Mouse (Mus musculus): ENCODE measurements around the gene Ctc1. TPM values are rescaled to one million over a fixed set of nuclear protein-coding genes. Genes with fewer than 3 reads are reported as not detected.

The Ctc1 gene
- polyA plus RNA-seq, 1 experiment from 2014 or later: 63.2 TPM

GRCm38 (mm10) chr11:69085608-69086007 lies 69.9 kb downstream of the Ctc1 start:
- Histone ChIP-seq H3K4me3 (ENCODE audit: low read depth, low read length) (no peak overlapping the region), H3K27ac (replicated peaks; ENCODE audit: low read depth, low read length) (no peak overlapping the region), H3K9ac (replicated peaks; ENCODE audit: low read length) (no peak overlapping the region), H3K27me3 (ENCODE audit: control insufficient read depth, insufficient read depth, low read length) (no peaks in the 10 kb centered on the region), H3K36me3 (replicated peaks; ENCODE audit: control insufficient read depth, insufficient read depth, low read depth, low read length) (no peaks in the 10 kb centered on the region), H3K9me3 (replicated peaks; ENCODE audit: control insufficient read depth, low read length) (no peaks in the 10 kb centered on the region), H3K4me2 (ENCODE audit: low read depth, low read length) (no peak overlapping the region), H3K4me1 (ENCODE audit: control insufficient read depth, insufficient read depth, low read length) (no peaks in the 10 kb centered on the region)
- WGBS: 69% methylated on average over 6 of the region's 6 CpGs
- ATAC-seq (replicated peaks; ENCODE audit: insufficient number of reproducible peaks, low FRiP score, low TSS enrichment, low read depth) (no peak), DNase-seq (ENCODE audit: low spot score) (no peak)

Small RNAs within 50 kb of the gene (microRNA-seq; reads per million reads assigned to microRNA genes)
- gene Mir3062 (ENCODE audit: borderline number of aligned reads): 12.7 reads per million, percentile 14 among the genes with 10 or more reads in this experiment

Other genes with a start within 250 kb of the Ctc1 start
- gene Ndel1, start 144.1 kb upstream of the Ctc1 start, polyA plus RNA-seq (2014; fragmentation: Nextera tagmentation; extraction: Ambion mirVana): 53.2 and 54.4 TPM in 2 replicates
- 0.11 TPM in 1 of 2 replicates, not detected in the other for gene Rnf222, start 127.4 kb upstream of the Ctc1 start, polyA plus RNA-seq (2014; fragmentation: Nextera tagmentation; extraction: Ambion mirVana)
- gene Rpl26, start 114.3 kb upstream of the Ctc1 start, polyA plus RNA-seq (2014; fragmentation: Nextera tagmentation; extraction: Ambion mirVana): 978 and 1,011 TPM in 2 replicates
- gene Odf4, start 88.8 kb upstream of the Ctc1 start, polyA plus RNA-seq (2014; fragmentation: Nextera tagmentation; extraction: Ambion mirVana): not detected in 2 replicates
- 4.4 and 4.5 TPM in 2 replicates for gene Arhgef15, start 58.4 kb upstream of the Ctc1 start, polyA plus RNA-seq (2014; fragmentation: Nextera tagmentation; extraction: Ambion mirVana)
- gene Slc25a35, start 47.8 kb upstream of the Ctc1 start, polyA plus RNA-seq (2014; fragmentation: Nextera tagmentation; extraction: Ambion mirVana): 2.0 and 2.4 TPM in 2 replicates
- 69.2 and 71.2 TPM in 2 replicates for gene Rangrf, start 40.7 kb upstream of the Ctc1 start, polyA plus RNA-seq (2014; fragmentation: Nextera tagmentation; extraction: Ambion mirVana)
- gene Pfas, start 7.5 kb upstream of the Ctc1 start, polyA plus RNA-seq (2014; fragmentation: Nextera tagmentation; extraction: Ambion mirVana): 34.4 and 34.8 TPM in 2 replicates
- 162 and 175 TPM in 2 replicates for gene Aurkb, start 29.7 kb downstream of the Ctc1 start, polyA plus RNA-seq (2014; fragmentation: Nextera tagmentation; extraction: Ambion mirVana)
- 6.4 and 7.7 TPM in 2 replicates for gene Borcs6, start 43.8 kb downstream of the Ctc1 start, polyA plus RNA-seq (2014; fragmentation: Nextera tagmentation; extraction: Ambion mirVana)
- gene Tmem107, start 54.9 kb downstream of the Ctc1 start, polyA plus RNA-seq (2014; fragmentation: Nextera tagmentation; extraction: Ambion mirVana): 40.4 and 43.1 TPM in 2 replicates
- 48.8 and 61.9 TPM in 2 replicates for gene Vamp2, start 72.6 kb downstream of the Ctc1 start, polyA plus RNA-seq (2014; fragmentation: Nextera tagmentation; extraction: Ambion mirVana)
- gene Per1, start 79.3 kb downstream of the Ctc1 start, polyA plus RNA-seq (2014; fragmentation: Nextera tagmentation; extraction: Ambion mirVana): 5.5 and 6.5 TPM in 2 replicates
- gene Hes7, start 104.5 kb downstream of the Ctc1 start, polyA plus RNA-seq (2014; fragmentation: Nextera tagmentation; extraction: Ambion mirVana): 0.11 TPM in 1 of 2 replicates, not detected in the other
- gene 9130213A22Rik, start 106.7 kb downstream of the Ctc1 start, polyA plus RNA-seq (2014; fragmentation: Nextera tagmentation; extraction: Ambion mirVana): not detected in 2 replicates
- 0.25 and 0.88 TPM in 2 replicates for gene Aloxe3, start 110.0 kb downstream of the Ctc1 start, polyA plus RNA-seq (2014; fragmentation: Nextera tagmentation; extraction: Ambion mirVana)
- 0.20 and 0.27 TPM in 2 replicates for gene Alox12b, start 141.1 kb downstream of the Ctc1 start, polyA plus RNA-seq (2014; fragmentation: Nextera tagmentation; extraction: Ambion mirVana)
- not detected in 2 replicates for gene Alox8, start 181.9 kb downstream of the Ctc1 start, polyA plus RNA-seq (2014; fragmentation: Nextera tagmentation; extraction: Ambion mirVana)
- gene Gucy2e, start 221.1 kb downstream of the Ctc1 start, polyA plus RNA-seq (2014; fragmentation: Nextera tagmentation; extraction: Ambion mirVana): 0.06 TPM in 1 of 2 replicates, not detected in the other

Data from embryonic facial prominence, embryonic 11.5 days (tissue).